Mouse (Mus musculus) MEL (cell line): ENCODE measurements at regions not wholly inside any gene's neighbourhood (a gene's known extent, or its start where the extent isn't known, plus 50 kb on each side); places are given as distances from the start of the nearest gene placed in this dataset.

Experiments
- BHLHE40 ChIP-seq: IDR thresholded peaks from 2 replicates; pipeline ENCODE4 v1.6.1; 2012; ENCODE audit warnings: low read depth, mild to moderate bottlenecking, inconsistent platforms, low read length, improper control_type of control experiment, borderline replicate concordance
- CTCF ChIP-seq, 3 experiments: IDR thresholded peaks in 2 of 3; conservative IDR thresholded peaks in 1 of 3; 2 replicates each; pipeline ENCODE4 v1.5.1; 2011 to 2012; ENCODE audit warnings: low read length in 3 of 3, low read depth in 2 of 3, mild to moderate bottlenecking in 2 of 3, improper control_type of control experiment in 1 of 3, inconsistent platforms in 1 of 3, mixed read lengths in 1 of 3, moderate library complexity in 1 of 3; ENCODE audit not compliant: control insufficient read depth in 1 of 3, insufficient read depth in 1 of 3, poor library complexity in 1 of 3, severe bottlenecking in 1 of 3
- EP300 ChIP-seq, 2 experiments: IDR thresholded peaks; 2 replicates each; pipeline ENCODE4 v1.6.1; 2011; ENCODE audit warnings: improper control_type of control experiment in 2 of 2, low read length in 2 of 2, low read depth in 1 of 2, mild to moderate bottlenecking in 1 of 2
- JUND ChIP-seq: IDR thresholded peaks from 2 replicates; pipeline ENCODE4 v1.6.1; 2011; ENCODE audit warnings: low read depth, mild to moderate bottlenecking, improper control_type of control experiment, low read length
- KAT2A ChIP-seq: conservative IDR thresholded peaks from 2 replicates; pipeline ENCODE4 v1.6.1; 2012; ENCODE audit warnings: low read depth, low read length, improper control_type of control experiment, inconsistent platforms
- MAX ChIP-seq: IDR thresholded peaks from 2 replicates; pipeline ENCODE4 v1.6.1; 2011; ENCODE audit warnings: low read length, improper control_type of control experiment
- MYC ChIP-seq: IDR thresholded peaks from 2 replicates; pipeline ENCODE4 v1.6.1; 2011; ENCODE audit warnings: low read depth, mild to moderate bottlenecking, low read length, improper control_type of control experiment, moderate library complexity
- NELFE ChIP-seq: IDR thresholded peaks from 2 replicates; pipeline ENCODE4 v1.6.1; 2011; ENCODE audit warnings: low read depth, low read length, improper control_type of control experiment
- POLR2A ChIP-seq, 2 experiments: IDR thresholded peaks; 2 replicates each; pipeline ENCODE4 v1.6.1; 2011 to 2012; ENCODE audit warnings: low read length in 2 of 2, mild to moderate bottlenecking in 2 of 2, control low read depth in 1 of 2, improper control_type of control experiment in 1 of 2, low read depth in 1 of 2, moderate library complexity in 1 of 2; ENCODE audit not compliant: control insufficient read depth in 1 of 2, insufficient read depth in 1 of 2, poor library complexity in 1 of 2
- TBP ChIP-seq: IDR thresholded peaks from 2 replicates; pipeline ENCODE4 v1.8.0; 2011; ENCODE audit warnings: low read depth, low read length, improper control_type of control experiment
- USF2 ChIP-seq, 2 experiments: IDR thresholded peaks; 2 replicates each; pipeline ENCODE4 v1.6.1; 2011 to 2012; ENCODE audit warnings: improper control_type of control experiment in 2 of 2, low read length in 2 of 2, borderline replicate concordance in 1 of 2, inconsistent platforms in 1 of 2, low read depth in 1 of 2, mild to moderate bottlenecking in 1 of 2; ENCODE audit not compliant: insufficient read depth in 1 of 2
- ZC3H11A ChIP-seq: IDR thresholded peaks from 2 replicates; pipeline ENCODE4 v1.6.1; 2012; ENCODE audit warnings: low read depth, mild to moderate bottlenecking, inconsistent platforms, low read length, improper control_type of control experiment
- ZNF384 ChIP-seq: IDR thresholded peaks from 2 replicates; pipeline ENCODE4 v1.6.1; 2012; ENCODE audit warnings: low read depth, mild to moderate bottlenecking, inconsistent platforms, low read length, improper control_type of control experiment

- TF ChIP-seq CTCF (IDR thresholded peaks at IDR 0.05 in 2 of 3, conservative IDR thresholded peaks at IDR 0.05 in 1 of 3; ENCODE audit: control insufficient read depth in 1 of 3, insufficient read depth in 1 of 3, low read depth in 2 of 3, low read length in 3 of 3, poor library complexity in 1 of 3, severe bottlenecking in 1 of 3) (no peak), NELFE (no peak), ZC3H11A (no peak), KAT2A (no peak), POLR2A (IDR thresholded peaks at IDR 0.05; ENCODE audit: control insufficient read depth in 1 of 2, insufficient read depth in 1 of 2, low read depth in 1 of 2, low read length in 2 of 2, poor library complexity in 1 of 2) (no peak), BHLHE40 (no peak), JUND (no peak), USF2 (IDR thresholded peaks at IDR 0.05; ENCODE audit: borderline replicate concordance in 1 of 2, insufficient read depth in 1 of 2, low read depth in 1 of 2, low read length in 2 of 2) (no peak), ZNF384 (no peak), TBP (no peak), MAX (no peak), MYC (no peak), EP300 (IDR thresholded peaks at IDR 0.05; ENCODE audit: low read depth in 1 of 2, low read length in 2 of 2) (no peak)
Measured at GRCm38 (mm10) chr16:30895021-30895420, 186.2 kb downstream of the Xxylt1 start.
